Mouse (Mus musculus) hindbrain, embryonic 13.5 days (tissue): ENCODE results near the gene Ahdc1. TPM values are rescaled to one million over a fixed set of nuclear protein-coding genes. Genes with fewer than 3 reads are reported as not detected.

Experiments
- ATAC-seq: fragments of 200-750 bp; cut with Nextera tagmentation; 2 replicates; pipeline ENCODE4 v1.8.0; 2017; ENCODE audit warnings: moderate TSS enrichment; ENCODE audit not compliant: low FRiP score
- H3K27ac ChIP-seq: fragments of 300-500 bp; sonication (generic); 2 replicates; pipeline ENCODE4 v1.5.1; 2015; ENCODE audit warnings: inconsistent platforms, mild to moderate bottlenecking, moderate library complexity
- H3K27me3 ChIP-seq: fragments of 300-500 bp; sonication (generic); 2 replicates; pipeline ENCODE4 v1.6.1; 2015; ENCODE audit warnings: mild to moderate bottlenecking, inconsistent platforms
- H3K36me3 ChIP-seq: fragments of 300-500 bp; sonication (generic); 2 replicates; pipeline ENCODE4 v1.6.1; 2015; ENCODE audit warnings: mild to moderate bottlenecking, inconsistent platforms
- H3K4me1 ChIP-seq: fragments of 300-500 bp; sonication (generic); replicated peaks from 2 replicates; pipeline ENCODE4 v1.6.1; 2015; ENCODE audit warnings: inconsistent platforms
- H3K4me2 ChIP-seq: fragments of 300-500 bp; sonication (generic); 2 replicates; pipeline ENCODE4 v1.6.1; 2015; ENCODE audit warnings: inconsistent platforms, mild to moderate bottlenecking, moderate library complexity
- H3K4me3 ChIP-seq: fragments of 300-500 bp; sonication (generic); 2 replicates; pipeline ENCODE4 v1.5.1; 2015; ENCODE audit warnings: mild to moderate bottlenecking, inconsistent platforms
- H3K9ac ChIP-seq: fragments of 300-500 bp; sonication (generic); 2 replicates; pipeline ENCODE4 v1.6.1; 2015; ENCODE audit warnings: mild to moderate bottlenecking, inconsistent platforms
- H3K9me3 ChIP-seq: fragments of 300-500 bp; sonication (generic); 2 replicates; pipeline ENCODE4 v1.6.1; 2016; ENCODE audit warnings: inconsistent platforms
- WGBS: fragments of 180-500 bp; shearing (Covaris S2); methylation state at CpG from one replicate; pipeline ENCODE4 v1.1.7; 2015; 5-methylcytosine and 5-hydroxymethylcytosine counted together
- polyA plus RNA-seq: library from polyadenylated mRNA; unstranded; fragments of >200 nt; fragmentation: Nextera tagmentation; extraction: Ambion mirVana; gene quantifications from 2 replicates; pipeline ENCODE4 v1.2.1, GENCODE M21; 2015

Ahdc1 gene
- polyA plus RNA-seq, 1 experiment from 2014 or later: 12.5 TPM

- Histone ChIP-seq H3K9me3 (no peaks in the 10 kb centered on the region), H3K9ac (no peak overlapping the region), H3K27me3 (no peaks in the 10 kb centered on the region), H3K36me3 (no peaks in the 10 kb centered on the region), H3K27ac (no peak overlapping the region), H3K4me2 (no peak overlapping the region), H3K4me3 (no peak overlapping the region), H3K4me1 (peaks cover 21% of the 10 kb centered on the region)
- WGBS: 48% methylated on average over 5 of the region's 5 CpGs
- no peak for ATAC-seq
Observed at GRCm38 (mm10) chr4:133121974-133122637, 111.0 kb downstream of the Ahdc1 start.

- 97% methylated on average over 3 of the region's 3 CpGs for WGBS
- Histone ChIP-seq H3K9me3 (no peaks in the 10 kb centered on the region), H3K9ac (no peak overlapping the region), H3K4me1 (peaks cover 22% of the 10 kb centered on the region), H3K4me3 (no peak overlapping the region), H3K36me3 (no peaks in the 10 kb centered on the region), H3K27me3 (no peaks in the 10 kb centered on the region), H3K4me2 (no peak overlapping the region), H3K27ac (no peak overlapping the region)
- no peak for ATAC-seq
Observed at GRCm38 (mm10) chr4:133127079-133127478, 116.0 kb downstream of the Ahdc1 start.

Other genes with a start within 250 kb of the Ahdc1 start
- 41.2 and 41.8 TPM in 2 replicates for gene Rpa2, start 242.9 kb upstream of the Ahdc1 start, polyA plus RNA-seq
- 0.70 and 0.77 TPM in 2 replicates for gene Themis2, start 214.9 kb upstream of the Ahdc1 start, polyA plus RNA-seq
- 48.5 and 50.9 TPM in 2 replicates for gene Ppp1r8, start 168.1 kb upstream of the Ahdc1 start, polyA plus RNA-seq
- gene Stx12, start 126.8 kb upstream of the Ahdc1 start, polyA plus RNA-seq: 141 and 144 TPM in 2 replicates
- gene Fam76a, start 88.7 kb upstream of the Ahdc1 start, polyA plus RNA-seq: 38.7 and 38.9 TPM in 2 replicates
- 0.13 TPM in 1 of 2 replicates, not detected in the other for gene Fgr, start 37.2 kb upstream of the Ahdc1 start, polyA plus RNA-seq
- 33.3 and 35.4 TPM in 2 replicates for gene Wasf2, start 119.2 kb downstream of the Ahdc1 start, polyA plus RNA-seq
- 0.78 and 2.5 TPM in 2 replicates for gene Cd164l2, start 200.9 kb downstream of the Ahdc1 start, polyA plus RNA-seq
- 0.52 and 1.4 TPM in 2 replicates for gene Gpr3, start 201.3 kb downstream of the Ahdc1 start, polyA plus RNA-seq
- gene Map3k6, start 229.6 kb downstream of the Ahdc1 start, polyA plus RNA-seq: 1.9 and 2.0 TPM in 2 replicates